Mouse (Mus musculus): ENCODE results near the gene Rtn1.

GRCm38 (mm10) chr12:72376309-72376708, 32.5 kb downstream of the Rtn1 start:
- TF ChIP-seq CTCF (IDR thresholded peaks at IDR 0.05; ENCODE audit: extremely low read depth, insufficient read length, insufficient replicate concordance, low read depth, low read length) (no peak), POLR2A (IDR thresholded peaks at IDR 0.05; ENCODE audit: low read depth, low read length) (no peak)

Data from small intestine, adult 2 months (tissue).